Mouse (Mus musculus): ENCODE results near the gene Ttc5. TPM values are rescaled to one million over a fixed set of nuclear protein-coding genes. Genes with fewer than 3 reads are reported as not detected.
"Not testable (repeated sequence)": the region's sequence is repeated elsewhere in the genome, so short reads cannot be mapped to it uniquely, and the experiment has no call there.

The Ttc5 gene
- total RNA-seq, 2 experiments from 2014 or later: 79.6 to 89.0 TPM

DNA sequence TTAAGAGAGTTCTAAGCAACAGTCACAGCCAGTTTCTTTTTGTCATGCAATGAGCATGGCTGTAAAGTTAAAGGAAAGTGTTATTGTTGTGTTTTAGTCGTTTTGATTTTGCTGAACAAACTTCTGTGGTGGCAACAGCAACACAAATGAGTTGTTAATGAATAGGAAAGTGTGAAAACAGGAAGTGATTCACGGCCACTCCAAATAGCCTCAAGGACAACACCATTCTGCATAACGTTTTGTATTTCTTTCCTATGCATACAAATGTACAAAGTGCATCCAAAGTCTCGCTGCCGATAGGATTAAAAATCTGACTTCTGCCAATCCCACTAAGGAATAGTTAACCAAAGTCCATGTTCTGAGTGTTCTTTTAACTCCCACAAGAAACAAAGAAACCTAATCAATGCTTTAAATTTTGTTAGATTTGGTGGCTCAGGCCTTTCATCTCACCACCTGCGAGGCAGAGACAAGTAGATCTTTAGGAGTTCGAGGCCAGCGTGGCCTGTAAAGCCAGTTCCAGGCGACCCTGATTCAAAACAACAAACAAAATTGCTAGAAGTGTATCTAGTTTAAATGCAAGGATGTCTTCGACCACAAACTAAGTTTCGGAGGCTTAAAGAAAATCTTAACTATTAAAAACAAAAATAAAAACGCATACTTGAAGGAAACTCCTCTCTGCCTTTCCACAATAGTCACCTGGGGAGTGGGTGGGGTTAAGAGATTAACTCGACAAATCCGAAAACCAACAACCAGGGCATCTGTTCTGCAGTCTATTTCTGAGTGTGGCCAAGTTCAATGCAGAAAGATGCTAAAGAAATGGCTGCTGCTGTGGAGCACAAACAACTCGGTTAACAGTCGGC is 698 bp downstream of the Ttc5 start:
- intact Hi-C loops (cut with DNase I): no loop called here
- no peak for DNase-seq

DNA sequence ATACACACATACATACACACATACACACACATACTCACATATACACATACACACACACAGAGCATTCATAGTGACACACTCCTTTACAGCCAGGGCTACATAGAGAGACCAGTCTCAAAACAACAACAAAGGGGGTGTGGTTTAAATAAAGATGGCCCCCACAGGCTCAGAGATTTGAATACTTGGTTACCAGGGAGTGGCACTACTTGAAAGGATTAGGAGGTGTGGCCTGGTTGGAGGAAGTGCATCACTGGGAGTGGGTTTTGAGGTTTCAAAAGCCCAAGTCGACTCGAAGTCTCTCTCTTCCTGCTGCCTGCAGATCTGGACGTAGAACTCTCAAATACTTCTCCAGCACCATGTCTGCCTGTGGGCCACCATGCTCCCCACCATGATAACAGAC is 3.2 kb downstream of the Ttc5 start:
- intact Hi-C loops (cut with DNase I): no loop called here
- DNase-seq: no peak

DNA sequence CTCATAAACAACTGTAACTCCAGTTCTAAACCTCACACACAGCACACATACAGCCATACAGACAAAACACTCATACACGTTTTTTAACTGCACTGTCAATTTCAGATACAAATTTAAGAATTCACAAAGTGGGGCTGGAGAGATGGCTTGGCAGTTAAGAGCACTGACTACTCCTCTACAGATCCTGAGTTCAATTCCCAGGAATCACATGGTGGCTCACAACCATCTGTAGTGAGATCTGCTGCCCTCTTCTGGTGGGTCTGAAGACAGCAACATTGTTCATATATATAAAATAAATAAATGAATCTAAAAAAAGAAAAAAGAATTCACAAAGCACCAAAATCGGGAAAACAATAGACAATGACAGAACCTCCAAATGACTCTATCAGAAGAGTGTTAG is 14.0 kb downstream of the Ttc5 start:
- no peak for DNase-seq
- intact Hi-C loops (cut with DNase I): no loop called here

DNA sequence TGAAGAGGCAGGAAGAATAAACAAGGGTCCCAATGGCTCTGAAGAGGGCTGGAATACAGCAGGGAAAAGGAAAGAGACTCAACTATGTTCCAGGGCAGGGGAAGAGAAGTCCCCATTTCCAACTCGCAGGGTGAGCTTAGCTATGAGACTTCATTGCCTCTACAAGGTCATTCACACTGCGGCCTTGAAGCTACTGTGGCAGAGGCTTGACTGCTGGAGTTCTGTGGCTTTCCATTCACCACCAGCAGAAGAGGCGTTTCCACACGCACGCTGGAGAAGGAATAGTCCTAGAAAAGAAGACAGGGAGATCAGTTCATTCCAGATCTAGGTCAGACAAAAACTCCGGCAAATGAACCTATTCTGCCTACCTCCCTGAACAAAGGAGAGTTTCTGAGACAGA is 19.6 kb downstream of the Ttc5 start:
- intact Hi-C loops (cut with DNase I): no loop called here

DNA sequence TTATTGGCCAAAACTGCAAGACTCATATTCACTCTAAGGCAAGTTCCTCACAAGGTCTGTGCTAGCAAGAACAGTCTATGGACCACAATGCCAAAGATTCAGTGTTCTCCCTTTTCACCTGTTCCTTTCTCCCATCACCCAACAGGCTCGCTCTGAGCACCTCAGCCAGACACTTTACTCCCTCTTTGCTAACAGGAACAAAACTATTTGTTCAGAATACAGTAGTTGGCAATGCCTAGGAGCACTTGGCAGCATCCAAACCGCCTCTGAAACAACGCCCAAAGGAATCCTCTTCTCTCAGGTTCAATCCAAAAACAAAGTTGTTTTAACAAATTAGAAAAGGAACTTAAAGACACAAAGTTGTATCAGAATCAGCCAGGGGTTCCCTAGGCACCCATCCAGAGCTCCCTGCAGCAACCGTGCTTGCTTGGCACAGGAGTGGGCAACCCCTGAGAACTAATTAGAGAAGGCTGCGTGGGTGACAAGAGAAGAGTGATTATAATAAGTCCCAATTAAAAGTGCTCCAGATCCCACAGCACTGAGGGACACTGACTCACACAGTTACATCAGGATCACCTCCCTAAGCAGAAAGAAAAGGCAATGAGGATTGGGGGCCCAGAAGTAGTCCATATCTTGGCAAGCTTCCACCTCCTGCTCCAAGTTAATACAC is 26.8 kb downstream of the Ttc5 start:
- intact Hi-C loops (cut with DNase I): no loop called here
- DNase-seq: no peak

More for the DNA sequence above, 19.6 kb downstream of the Ttc5 start:
- no peak for DNase-seq

DNA sequence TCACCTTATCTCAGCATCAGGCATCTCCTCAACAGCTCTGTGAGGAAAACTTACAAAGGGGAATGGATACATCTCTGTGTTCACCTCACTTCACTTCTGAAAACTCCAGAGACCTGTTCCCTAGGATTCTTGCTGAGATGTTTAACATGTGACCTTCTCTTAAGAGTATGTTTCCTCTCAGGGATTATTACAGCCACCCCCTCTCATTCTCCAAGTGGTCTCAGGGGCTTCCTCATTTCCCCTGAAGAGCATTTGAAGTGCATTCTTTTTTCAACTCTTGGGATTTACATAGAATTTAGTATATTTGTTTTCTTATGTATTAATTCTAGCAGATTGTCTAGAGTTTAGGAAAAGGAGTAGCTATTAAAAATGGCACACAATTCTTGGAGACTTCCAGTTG is 40.3 kb downstream of the Ttc5 start, which contains the start of gene Olfr749:
TSS of gene Olfr749 (minus strand) at position 101 of the 400 bp plus-strand sequence.
- intact Hi-C loops (cut with DNase I): no loop called here
- DNase-seq: no peak

DNA sequence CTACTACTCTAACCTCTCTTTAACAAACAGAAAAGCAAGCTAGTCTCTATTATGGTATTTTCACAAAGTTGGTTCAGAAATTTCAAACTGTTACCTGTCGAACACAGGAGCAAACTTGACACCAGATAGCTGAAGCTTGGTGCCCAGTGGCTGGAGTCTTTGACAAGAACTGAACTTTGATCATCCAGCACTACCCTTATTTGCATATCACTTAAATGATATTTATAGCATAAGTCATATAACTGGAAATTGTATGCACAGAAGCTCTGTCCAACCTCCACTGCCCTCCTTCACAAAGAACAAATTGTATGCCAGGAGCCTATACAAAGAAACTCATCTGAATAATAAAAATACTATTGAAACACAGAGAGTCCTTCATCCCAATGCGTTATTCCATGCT is 43.7 kb downstream of the Ttc5 start:
- DNase-seq: no peak
- intact Hi-C loops (cut with DNase I): no loop called here

DNA sequence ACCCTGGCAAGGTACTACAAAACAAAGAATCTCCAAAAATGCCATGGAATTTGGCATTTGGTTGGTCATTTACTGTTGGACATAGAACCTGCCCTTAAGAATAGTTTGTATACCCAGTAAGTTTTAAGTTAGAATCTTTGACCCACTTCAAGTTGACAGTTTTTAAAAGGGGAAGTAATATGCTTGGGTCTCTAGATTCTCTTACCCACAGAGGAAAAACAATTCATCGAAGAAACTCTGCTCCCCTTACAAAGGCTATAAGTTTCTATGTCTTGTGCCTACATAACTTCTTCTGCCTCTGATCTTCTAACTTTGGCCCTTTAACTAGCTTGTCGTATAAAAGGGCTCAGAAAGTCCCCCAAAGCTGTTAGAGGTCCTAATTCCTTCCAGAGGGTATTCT is 45.0 kb downstream of the Ttc5 start:
- intact Hi-C loops (cut with DNase I): no loop called here
- DNase-seq: no peak

DNA sequence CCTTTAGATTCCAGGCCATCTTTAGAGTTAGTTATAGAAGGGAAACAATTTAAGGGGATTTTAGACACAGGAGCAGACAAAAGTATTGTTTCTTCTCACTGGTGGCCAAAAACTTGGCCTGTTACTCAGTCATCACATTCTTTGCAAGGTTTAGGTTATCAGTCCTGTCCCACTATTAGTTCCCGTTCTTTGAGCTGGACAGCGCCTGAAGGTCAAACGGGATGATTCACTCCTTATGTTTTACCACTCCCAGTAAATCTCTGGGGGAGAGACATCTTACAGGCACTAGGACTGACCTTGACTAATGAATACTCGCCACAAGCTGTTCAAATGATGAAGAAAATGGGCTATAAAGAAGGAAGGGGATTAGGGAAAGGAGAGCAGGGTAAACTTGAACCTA is 62.9 kb downstream of the Ttc5 start:
- intact Hi-C loops (cut with DNase I): not testable (repeated sequence)

DNA sequence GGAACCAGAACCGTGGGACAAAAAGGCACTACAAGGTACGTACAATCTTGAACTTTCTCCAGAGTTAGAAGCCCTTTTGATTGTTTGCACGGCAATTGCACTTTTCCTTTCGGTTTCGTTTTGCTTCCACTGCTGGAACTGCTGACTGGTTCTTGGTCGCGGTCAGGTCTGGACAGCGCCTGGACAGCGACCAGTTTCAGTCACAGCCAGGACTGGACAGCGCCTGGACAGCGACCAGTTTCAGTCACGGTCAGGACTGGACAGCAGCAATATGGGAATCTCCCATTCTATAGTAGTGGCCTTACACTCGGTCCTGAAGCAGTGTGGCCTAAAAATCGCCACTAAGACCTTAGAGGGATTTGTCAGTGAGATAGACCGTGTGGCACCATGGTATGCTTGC is 65.4 kb downstream of the Ttc5 start:
- DNase-seq; intact Hi-C loops (cut with DNase I): not testable (repeated sequence)

More for the DNA sequence above, 62.9 kb downstream of the Ttc5 start:
- not testable (repeated sequence) for DNase-seq

Other genes starting within 250 kb of the Ttc5 start
- not detected for gene Olfr744, start 170.6 kb downstream of the Ttc5 start, total RNA-seq (2021)
- not detected for gene Olfr745, start 146.1 kb downstream of the Ttc5 start, total RNA-seq (2021)
- not detected for gene Olfr746, start 138.4 kb downstream of the Ttc5 start, total RNA-seq (2021)
- not detected for gene Olfr747, start 92.3 kb downstream of the Ttc5 start, total RNA-seq (2021)
- gene Olfr748, start 78.1 kb downstream of the Ttc5 start, total RNA-seq (2021): not detected
- gene Olfr749, start 40.4 kb downstream of the Ttc5 start, total RNA-seq (2021): not detected
- under 1 TPM in 1 of 2 experiments, not detected in 1; 0.58 TPM for gene Ccnb1ip1, start 22.2 kb upstream of the Ttc5 start, total RNA-seq (2021)
- 10 to 100 TPM; 33.5 to 35.3 TPM for gene Parp2, start 22.3 kb upstream of the Ttc5 start, total RNA-seq (2021)
- 1 to 10 TPM; 1.6 to 3.4 TPM for gene Tep1, start 85.0 kb upstream of the Ttc5 start, total RNA-seq (2021)
- 1 to 10 TPM; 1.3 to 1.7 TPM for gene Klhl33, start 112.0 kb upstream of the Ttc5 start, total RNA-seq (2021)
- gene Osgep, start 139.4 kb upstream of the Ttc5 start, total RNA-seq (2021): 10 to 100 TPM; 37.8 to 40.1 TPM
- gene Apex1, start 139.4 kb upstream of the Ttc5 start, total RNA-seq (2021): 10 to 100 TPM; 78.9 to 83.2 TPM
- 10 to 100 TPM; 72.8 to 76.0 TPM for gene Pip4p1, start 145.3 kb upstream of the Ttc5 start, total RNA-seq (2021)
- 10 to 100 TPM in 1 of 2 experiments, 1 to 10 TPM in 1; 9.3 to 11.6 TPM for gene Pnp, start 145.6 kb upstream of the Ttc5 start, total RNA-seq (2021)
- 10 to 100 TPM in 1 of 2 experiments, 1 to 10 TPM in 1; 8.0 to 10.6 TPM for gene Gm49342, start 159.0 kb upstream of the Ttc5 start, total RNA-seq (2021)
- 1 to 10 TPM in 1 of 2 experiments, under 1 TPM in 1; 0.78 to 1.0 TPM for gene Pnp2, start 170.5 kb upstream of the Ttc5 start, total RNA-seq (2021)
- gene Rnase10, start 222.2 kb upstream of the Ttc5 start, total RNA-seq (2021): under 1 TPM in 1 of 2 experiments, not detected in 1; 0.24 TPM